Mouse (Mus musculus) liver, embryonic 13.5 days (tissue): ENCODE data around the gene Gm49510. TPM values are rescaled to one million over a fixed set of nuclear protein-coding genes. Genes with fewer than 3 reads are reported as not detected.

Source experiments
- ATAC-seq: fragments of 200-750 bp; cut with Nextera tagmentation; 2 replicates; pipeline ENCODE4 v1.8.0; 2017; ENCODE audit warnings: low read depth, mild to moderate bottlenecking, moderate number of reproducible peaks, moderate library complexity
- DNase-seq: peaks from one replicate; pipeline ENCODE4 v3.0.0; 2022
- H3K27ac ChIP-seq: fragments of 300-500 bp; sonication (generic); 2 replicates; pipeline ENCODE4 v1.5.1; 2015; ENCODE audit warnings: moderate library complexity, mild to moderate bottlenecking, inconsistent platforms
- H3K27me3 ChIP-seq: fragments of 300-500 bp; sonication (generic); 2 replicates; pipeline ENCODE4 v1.6.1; 2015; ENCODE audit warnings: mild to moderate bottlenecking, inconsistent platforms
- H3K36me3 ChIP-seq: fragments of 300-500 bp; sonication (generic); 2 replicates; pipeline ENCODE4 v1.6.1; 2015; ENCODE audit warnings: mild to moderate bottlenecking, inconsistent platforms
- H3K4me1 ChIP-seq: fragments of 300-500 bp; sonication (generic); replicated peaks from 2 replicates; pipeline ENCODE4 v1.6.1; 2015; ENCODE audit warnings: inconsistent platforms
- H3K4me2 ChIP-seq: fragments of 300-500 bp; sonication (generic); 2 replicates; pipeline ENCODE4 v1.6.1; 2015; ENCODE audit warnings: inconsistent platforms, mild to moderate bottlenecking, moderate library complexity
- H3K4me3 ChIP-seq: fragments of 300-500 bp; sonication (generic); replicated peaks from 2 replicates; pipeline ENCODE4 v1.5.1; 2015; ENCODE audit warnings: mild to moderate bottlenecking, inconsistent platforms
- H3K9ac ChIP-seq: fragments of 300-500 bp; sonication (generic); 2 replicates; pipeline ENCODE4 v1.6.1; 2015; ENCODE audit warnings: mild to moderate bottlenecking, inconsistent platforms
- H3K9me3 ChIP-seq: fragments of 300-500 bp; sonication (generic); replicated peaks from 2 replicates; pipeline ENCODE4 v1.6.1; 2016; ENCODE audit warnings: inconsistent platforms
- WGBS: fragments of 180-500 bp; shearing (Covaris S2); methylation state at CpG from one replicate; pipeline ENCODE4 v1.1.7; 2015; ENCODE audit not compliant: insufficient replicate concordance; 5-methylcytosine and 5-hydroxymethylcytosine counted together
- polyA plus RNA-seq: library from polyadenylated mRNA; unstranded; fragments of >200 nt; fragmentation: Nextera tagmentation; extraction: Ambion mirVana; gene quantifications from 2 replicates; pipeline ENCODE4 v1.2.1, GENCODE M21; 2015

The Gm49510 gene
- 0.15 and 0.16 TPM in 2 replicates for polyA plus RNA-seq

- 1% methylated on average over 20 of the region's 20 CpGs for WGBS
- H3K9me3 ChIP-seq, result no peaks in the 10 kb centered on the region
Observed at GRCm38 (mm10) chr15:78899409-78899739, at the start of gene Gm49510. Gene Gm49510, plus strand, starts transcription at chr15:78899667.

DNA sequence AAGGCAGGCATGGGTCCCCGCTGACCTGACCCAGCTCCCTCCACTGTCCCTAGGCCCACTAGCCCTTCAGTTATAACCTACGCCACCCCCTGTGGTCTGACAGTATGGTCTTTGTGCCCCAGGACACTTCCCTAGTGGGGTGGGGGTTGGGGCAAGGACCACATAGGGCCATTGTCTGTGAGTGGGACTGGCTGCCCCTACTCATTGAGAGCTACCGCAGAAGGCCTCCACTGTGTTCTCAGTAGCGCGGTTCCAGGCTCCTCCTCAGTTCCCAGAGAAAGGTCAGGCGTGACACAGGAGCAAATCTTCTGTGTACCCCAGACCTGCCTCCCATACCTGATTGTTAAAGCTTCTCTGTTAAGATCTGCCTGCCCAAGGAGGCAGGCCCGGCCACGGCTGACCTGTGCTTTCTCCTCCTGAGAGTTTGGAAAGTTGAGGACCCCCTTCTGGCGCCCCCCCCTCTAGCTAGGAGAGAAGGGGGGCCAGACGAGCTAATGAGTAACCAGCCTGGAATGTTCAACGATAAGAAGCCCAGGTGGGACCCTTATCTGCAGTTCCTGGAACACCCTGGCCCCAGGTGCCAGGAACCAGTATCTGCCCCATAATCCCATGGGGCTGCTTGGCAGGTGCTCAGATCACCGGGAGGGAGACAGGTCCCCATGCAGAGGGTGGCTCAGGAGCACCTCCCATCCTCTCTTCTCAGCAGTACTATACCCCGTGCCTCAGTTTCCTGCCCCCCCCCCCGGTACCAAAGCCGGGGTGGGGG is 49.2 kb upstream of the Gm49510 start:
- no peak for DNase-seq
- H3K27ac ChIP-seq, result no peak overlapping the region; the same call in 1 of the 2 replicates
- 59% methylated on average over 15 of the region's 15 CpGs for WGBS

More at GRCm38 (mm10) chr15:78899409-78899739, at the start of gene Gm49510:
- H3K27ac ChIP-seq, result peak within 1 kb of the TSS; percentile 89
- H3K4me1 ChIP-seq, result peaks cover 83% of the 10 kb centered on the region
- H3K27me3 ChIP-seq, result no peaks in the 10 kb centered on the region
- H3K36me3 ChIP-seq, result peaks cover 28% of the 10 kb centered on the region
- ATAC-seq, result no peak
- no peak for DNase-seq
- H3K9ac ChIP-seq, result peak within 1 kb of the TSS; percentile 85
- H3K4me2 ChIP-seq, result peak within 1 kb of the TSS; percentile 97
- peak within 1 kb of the TSS; percentile 84 for H3K4me3 ChIP-seq

DNA sequence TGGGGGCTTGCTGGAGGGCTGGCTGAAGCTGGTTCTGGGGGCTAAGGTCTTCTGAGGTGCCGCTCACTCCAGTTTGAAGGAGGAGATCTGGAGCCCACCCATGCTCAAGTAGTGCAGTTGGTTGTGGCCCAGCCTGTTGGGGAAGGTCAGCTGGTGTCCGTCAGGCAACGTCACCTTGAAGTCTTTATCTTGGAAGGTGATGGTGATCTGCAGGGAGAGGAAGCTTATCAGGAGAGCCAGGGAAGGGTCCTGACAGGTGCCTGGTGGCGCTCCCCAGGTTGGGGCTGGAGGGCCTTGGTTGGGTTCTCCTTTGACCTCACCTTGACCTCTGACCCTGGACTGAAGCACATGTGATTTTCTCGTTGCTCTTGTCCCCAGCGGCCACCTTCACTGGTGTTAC is 48.5 kb upstream of the Gm49510 start:
- Histone ChIP-seq H3K36me3 (peaks cover 20% of the 10 kb centered on the region), H3K27ac (no peak overlapping the region), H3K27me3 (peaks cover 41% of the 10 kb centered on the region), H3K9me3 (no peaks in the 10 kb centered on the region), H3K9ac (no peak overlapping the region), H3K4me3 (no peak overlapping the region), H3K4me2 (no peak overlapping the region), H3K4me1 (peaks cover 58% of the 10 kb centered on the region)
- DNase-seq, result no peak
- WGBS, result 40% methylated on average over 6 of the region's 6 CpGs
- no peak for ATAC-seq

More for the DNA sequence above, 49.2 kb upstream of the Gm49510 start:
- peaks cover 20% of the 10 kb centered on the region for H3K36me3 ChIP-seq
- H3K4me1 ChIP-seq, result peaks cover 61% of the 10 kb centered on the region
- no peak for ATAC-seq
- no peak overlapping the region for H3K9ac ChIP-seq
- H3K4me2 ChIP-seq, result no peak overlapping the region
- H3K4me3 ChIP-seq, result no peak overlapping the region
- H3K27me3 ChIP-seq, result peaks cover 44% of the 10 kb centered on the region
- H3K9me3 ChIP-seq, result no peaks in the 10 kb centered on the region

DNA sequence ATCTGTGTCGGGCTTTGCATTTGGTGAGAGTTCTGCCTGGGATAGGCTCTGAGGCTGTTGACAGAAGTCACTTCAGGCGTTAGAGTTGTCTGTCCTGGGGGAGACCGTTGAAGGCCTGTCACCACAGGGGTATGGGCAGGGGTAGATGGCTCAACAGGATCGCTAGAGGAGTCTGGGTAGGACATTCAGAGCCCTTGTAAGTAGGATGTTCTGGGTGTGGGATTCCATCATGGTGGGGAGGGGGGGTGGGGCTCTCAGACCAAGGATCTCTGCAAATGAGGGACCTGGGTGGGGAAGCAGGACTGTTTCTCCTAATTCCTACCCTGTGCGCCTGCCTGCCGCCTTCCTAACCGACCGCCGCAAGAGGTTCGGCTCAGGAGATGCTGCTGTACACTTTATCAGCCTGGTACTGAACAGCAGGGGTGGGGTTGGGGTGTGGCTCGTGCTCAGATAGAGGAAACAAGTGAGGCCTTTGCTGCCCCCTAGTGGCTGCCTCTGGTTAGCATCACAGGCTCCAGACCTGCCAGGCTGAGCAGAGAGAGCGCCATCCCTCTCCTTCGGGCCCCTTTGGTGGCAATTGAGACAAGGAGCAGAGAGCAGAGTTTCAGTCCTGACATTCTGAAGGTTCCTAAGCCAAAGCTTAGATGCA is 47.8 kb upstream of the Gm49510 start:
- Histone ChIP-seq H3K36me3 (peaks cover 20% of the 10 kb centered on the region), H3K9me3 (no peaks in the 10 kb centered on the region), H3K27ac (peak overlapping the region; percentile 43; the same call in 1 of the 2 replicates), H3K9ac (no peak overlapping the region), H3K4me1 (peaks cover 53% of the 10 kb centered on the region), H3K27me3 (peaks cover 35% of the 10 kb centered on the region), H3K4me3 (no peak overlapping the region), H3K4me2 (peak overlapping the region; percentile 37)
- ATAC-seq (peak; percentile 90), DNase-seq (peak; percentile 88)
- 6% methylated on average over 13 of the region's 13 CpGs for WGBS

DNA sequence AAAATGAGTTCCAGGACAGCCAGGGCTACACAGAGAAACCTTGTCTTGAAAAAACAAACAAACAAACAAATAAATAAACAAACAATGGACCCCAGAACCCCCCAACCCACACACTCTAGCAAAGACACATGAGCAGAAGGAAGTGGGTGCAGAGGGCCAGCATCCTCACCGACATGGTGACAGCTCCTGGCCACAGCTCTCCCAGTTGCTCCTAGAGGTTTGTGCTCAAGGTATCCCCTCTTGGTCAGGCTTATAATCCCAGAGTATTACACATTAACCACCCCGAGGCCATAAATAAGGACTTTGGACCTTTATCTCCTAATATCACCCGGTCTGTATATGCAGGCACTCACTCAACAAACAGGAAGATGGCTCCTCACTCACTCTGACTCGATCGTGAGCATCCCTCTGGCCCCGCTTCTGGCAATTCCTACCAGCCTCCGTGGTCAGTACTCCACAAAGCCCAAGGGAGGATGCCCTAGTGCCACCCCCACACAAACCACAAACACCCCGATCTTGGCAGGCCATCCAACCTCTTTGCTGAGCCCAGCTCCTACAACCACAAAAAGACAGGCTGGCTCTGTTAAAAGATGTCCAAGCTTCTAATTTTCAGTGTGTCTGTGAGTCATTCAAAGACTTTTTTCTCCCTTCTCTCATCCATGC is 44.0 kb upstream of the Gm49510 start, which contains the start of gene Lgals2:
Lgals2 (minus strand) TSS at position 227 of the 663 bp plus-strand sequence.
- Histone ChIP-seq H3K36me3 (no peaks in the 10 kb centered on the region), H3K4me1 (peaks cover 45% of the 10 kb centered on the region), H3K27me3 (peaks cover 20% of the 10 kb centered on the region), H3K9me3 (no peaks in the 10 kb centered on the region), H3K9ac (no peak within 1 kb of the TSS), H3K27ac (no peak within 1 kb of the TSS), H3K4me3 (no peak within 1 kb of the TSS), H3K4me2 (no peak within 1 kb of the TSS)
- DNase-seq (no peak), ATAC-seq (no peak)
- 29% methylated on average over 8 of the region's 8 CpGs for WGBS

DNA sequence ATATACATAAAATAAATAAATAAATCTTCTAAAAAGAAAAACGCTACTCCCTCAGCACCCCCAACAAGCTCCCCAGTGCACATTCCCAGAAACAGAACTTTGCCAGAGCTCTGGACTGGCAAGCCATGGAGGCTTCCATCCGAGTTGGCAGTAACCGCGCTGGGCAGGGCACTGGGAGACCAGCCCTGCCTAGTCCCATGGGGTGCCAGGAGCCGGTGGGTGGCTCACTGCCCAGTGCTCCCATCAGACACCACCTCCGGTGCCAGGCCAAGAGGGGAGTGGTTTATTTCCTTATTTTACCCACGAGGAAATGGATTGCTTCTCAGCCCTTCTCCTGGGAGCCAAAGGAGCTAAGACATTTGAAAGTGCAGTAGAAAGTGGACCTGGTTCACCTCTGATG is 42.5 kb upstream of the Gm49510 start:
- Histone ChIP-seq H3K36me3 (no peaks in the 10 kb centered on the region), H3K9ac (no peak overlapping the region), H3K27me3 (peaks cover 11% of the 10 kb centered on the region; the same call in 1 of the 2 replicates), H3K4me3 (no peak overlapping the region), H3K27ac (no peak overlapping the region), H3K4me1 (peaks cover 29% of the 10 kb centered on the region), H3K4me2 (no peak overlapping the region), H3K9me3 (no peaks in the 10 kb centered on the region)
- DNase-seq, result no peak
- 66% methylated on average over 7 of the region's 7 CpGs for WGBS
- no peak for ATAC-seq

GRCm38 (mm10) chr15:78859311-78859710 is 40.2 kb upstream of the Gm49510 start:
- Histone ChIP-seq H3K27ac (no peak overlapping the region), H3K9ac (no peak overlapping the region), H3K4me2 (no peak overlapping the region), H3K4me1 (peaks cover 26% of the 10 kb centered on the region), H3K9me3 (no peaks in the 10 kb centered on the region), H3K36me3 (no peaks in the 10 kb centered on the region), H3K4me3 (no peak overlapping the region), H3K27me3 (peaks cover 6% of the 10 kb centered on the region; the same call in 1 of the 2 replicates)
- ATAC-seq, result no peak
- 58% methylated on average over 4 of the region's 4 CpGs for WGBS
- DNase-seq, result no peak

GRCm38 (mm10) chr15:78859714-78860113 is 39.8 kb upstream of the Gm49510 start:
- Histone ChIP-seq H3K4me1 (peaks cover 26% of the 10 kb centered on the region), H3K36me3 (no peaks in the 10 kb centered on the region), H3K9ac (no peak overlapping the region), H3K9me3 (no peaks in the 10 kb centered on the region), H3K4me2 (no peak overlapping the region), H3K4me3 (no peak overlapping the region), H3K27me3 (peaks cover 6% of the 10 kb centered on the region; the same call in 1 of the 2 replicates), H3K27ac (no peak overlapping the region)
- DNase-seq, result no peak
- ATAC-seq, result no peak
- WGBS, result 26% methylated on average over 6 of the region's 6 CpGs

GRCm38 (mm10) chr15:78862280-78862679 is 37.2 kb upstream of the Gm49510 start:
- Histone ChIP-seq H3K36me3 (no peaks in the 10 kb centered on the region), H3K27me3 (0 out of 2 replicates have a peak, but pooled peaks cover 3% of the 10 kb centered on the region), H3K27ac (no peak overlapping the region), H3K9ac (no peak overlapping the region), H3K4me2 (no peak overlapping the region), H3K4me3 (no peak overlapping the region), H3K9me3 (no peaks in the 10 kb centered on the region), H3K4me1 (peaks cover 20% of the 10 kb centered on the region)
- ATAC-seq, result no peak
- WGBS, result 62% methylated on average over 5 of the region's 5 CpGs
- no peak for DNase-seq

- WGBS, result 59% methylated on average over 2 of the region's 2 CpGs
- peaks cover 20% of the 10 kb centered on the region for H3K4me1 ChIP-seq
- H3K4me3 ChIP-seq, result no peak overlapping the region
- no peak for ATAC-seq
- no peak for DNase-seq
- no peaks in the 10 kb centered on the region for H3K9me3 ChIP-seq
- no peak overlapping the region for H3K4me2 ChIP-seq
- H3K9ac ChIP-seq, result no peak overlapping the region
- H3K27ac ChIP-seq, result no peak overlapping the region
- H3K27me3 ChIP-seq, result 0 out of 2 replicates have a peak, but pooled peaks cover 3% of the 10 kb centered on the region
- H3K36me3 ChIP-seq, result no peaks in the 10 kb centered on the region
Observed at GRCm38 (mm10) chr15:78863154-78863553, 36.3 kb upstream of the Gm49510 start.

DNA sequence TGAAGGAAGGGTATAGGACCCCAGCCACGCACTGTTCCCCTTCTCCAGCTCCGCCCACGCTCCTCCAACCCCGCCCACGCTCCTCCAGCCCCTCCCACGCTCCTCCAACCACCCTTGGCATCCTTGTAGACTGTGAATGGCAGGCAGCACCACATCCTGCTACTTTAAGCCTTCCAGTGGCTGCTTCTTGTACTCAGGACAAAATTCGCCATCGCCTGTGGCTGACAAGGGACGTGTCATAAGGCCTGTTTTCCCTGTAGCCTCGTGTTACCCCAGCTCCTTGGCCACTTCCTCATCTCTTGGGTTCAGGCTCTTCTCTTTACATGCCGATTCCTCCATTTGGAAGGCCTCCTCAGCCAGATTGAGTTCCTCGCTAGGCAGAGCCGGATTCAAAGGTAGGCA is 35.6 kb upstream of the Gm49510 start:
- Histone ChIP-seq H3K9ac (no peak overlapping the region), H3K27ac (no peak overlapping the region)
- no peak for ATAC-seq

More for the DNA sequence above, 35.6 kb upstream of the Gm49510 start:
- Histone ChIP-seq H3K9me3 (no peaks in the 10 kb centered on the region), H3K4me1 (peaks cover 22% of the 10 kb centered on the region), H3K36me3 (no peaks in the 10 kb centered on the region), H3K4me2 (0 out of 2 replicates have a peak overlapping the region, but pooled peaks have one; percentile 4), H3K27me3 (0 out of 2 replicates have a peak, but pooled peaks cover 3% of the 10 kb centered on the region), H3K4me3 (no peak overlapping the region)
- DNase-seq, result no peak
- WGBS, result 30% methylated on average over 13 of the region's 13 CpGs
